Mouse (Mus musculus): Measurements from ENCODE around the gene Srrm4. TPM values are rescaled to one million over a fixed set of nuclear protein-coding genes. Genes with fewer than 3 reads are reported as not detected.
"Not testable (repeated sequence)": the region's sequence is repeated elsewhere in the genome, so short reads cannot be mapped to it uniquely, and the experiment has no call there.

The Srrm4 gene
- total and polyA plus RNA-seq, 3 experiments: not detected

DNA sequence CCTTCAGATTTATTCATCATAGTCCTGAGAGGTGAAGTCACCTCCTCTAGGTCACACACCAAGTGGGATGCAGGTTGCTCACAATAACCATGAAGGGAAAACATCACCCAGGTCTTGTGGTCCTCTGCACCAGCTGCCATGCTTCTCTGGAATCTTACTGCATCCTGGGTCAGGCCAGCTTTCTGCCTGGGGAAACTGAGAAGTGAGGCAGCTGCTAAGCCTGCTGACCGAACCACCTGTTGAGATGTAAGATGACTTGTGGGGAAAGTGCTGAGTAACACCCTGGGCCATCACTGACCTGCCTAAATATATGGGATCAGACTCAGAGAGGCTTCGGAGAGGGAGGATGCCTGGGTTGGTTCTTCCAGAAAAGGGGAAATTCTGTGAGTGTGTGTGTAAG lies 164.9 kb downstream of the Srrm4 start:
- TF ChIP-seq ELF1 (IDR thresholded peaks at IDR 0.05; ENCODE audit: low read depth, low read length) (no peak), CHD2 (IDR thresholded peaks at IDR 0.05; ENCODE audit: low read length) (no peak), GABPA (IDR thresholded peaks at IDR 0.05; ENCODE audit: low read depth, low read length) (no peak), MYC (IDR thresholded peaks at IDR 0.05; ENCODE audit: low read depth, low read length) (no peak), HCFC1 (IDR thresholded peaks at IDR 0.05; ENCODE audit: low read depth, low read length) (no peak), USF2 (IDR thresholded peaks at IDR 0.05; ENCODE audit: borderline replicate concordance in 1 of 2, insufficient read depth in 1 of 2, low read depth in 1 of 2, low read length in 2 of 2) (no peak), E2F4 (IDR thresholded peaks at IDR 0.05; ENCODE audit: borderline replicate concordance, low read depth, low read length) (no peak), TAL1 (IDR thresholded peaks at IDR 0.05; ENCODE audit: low read length) (no peak), NELFE (IDR thresholded peaks at IDR 0.05; ENCODE audit: low read depth, low read length) (no peak), MAX (IDR thresholded peaks at IDR 0.05; ENCODE audit: low read length) (no peak), CHD1 (IDR thresholded peaks at IDR 0.05; ENCODE audit: low read depth, low read length) (no peak), RCOR1 (IDR thresholded peaks at IDR 0.05; ENCODE audit: low read depth, low read length) (no peak)
- no peaks in the 10 kb centered on the region for H3K36me3 ChIP-seq (ENCODE audit: control insufficient read depth in 1 of 2, insufficient read depth in 2 of 2, low read length in 2 of 2)
- H3K79me2 ChIP-seq (ENCODE audit: control insufficient read depth, insufficient read depth, low read length, poor library complexity): no peaks in the 10 kb centered on the region
- H3K9me3 ChIP-seq (replicated peaks; ENCODE audit: insufficient read depth, low read length): no peaks in the 10 kb centered on the region
- no peaks in the 10 kb centered on the region for H3K27me3 ChIP-seq (ENCODE audit: control insufficient read depth in 1 of 2, insufficient read depth in 2 of 2, low read length in 2 of 2)
- H3K4me1 ChIP-seq (ENCODE audit: control insufficient read depth in 1 of 2, insufficient read depth in 2 of 2, low read length in 2 of 2): no peaks in the 10 kb centered on the region
- no peak overlapping the region for H3K9ac ChIP-seq (ENCODE audit: control insufficient read depth, low read depth, low read length, poor library complexity, severe bottlenecking)
- no peak for DNase-seq (ENCODE audit: low read depth, low spot score)
- H3K27ac ChIP-seq (ENCODE audit: control insufficient read depth, low read depth, low read length): no peak overlapping the region
- H3K4me3 ChIP-seq (ENCODE audit: control insufficient read depth in 1 of 2, insufficient read depth in 1 of 2, low read depth in 2 of 2, low read length in 2 of 2): no peak overlapping the region

DNA sequence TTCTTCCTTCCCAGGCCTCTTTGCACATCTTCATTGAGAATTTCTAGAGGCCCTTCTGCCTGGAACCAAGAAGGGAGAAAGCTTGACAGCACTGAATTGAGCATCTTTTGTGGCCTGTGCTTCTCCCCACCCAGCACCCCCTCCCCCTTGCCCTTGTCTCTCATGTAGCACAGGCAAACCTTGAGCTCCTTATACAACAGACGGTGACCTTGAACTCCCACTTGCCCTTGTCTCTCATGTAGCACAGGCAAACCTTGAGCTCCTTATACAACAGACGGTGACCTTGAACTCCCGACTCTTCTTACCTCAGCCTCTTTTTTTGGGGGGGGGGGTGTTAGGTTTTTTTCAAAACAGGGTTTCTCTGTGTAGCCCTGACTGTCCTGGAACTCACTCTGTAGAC lies 165.9 kb downstream of the Srrm4 start:
- H3K27ac ChIP-seq (ENCODE audit: control insufficient read depth, low read depth, low read length); H3K27me3 ChIP-seq (ENCODE audit: control insufficient read depth in 1 of 2, insufficient read depth in 2 of 2, low read length in 2 of 2); H3K9me3 ChIP-seq (replicated peaks; ENCODE audit: insufficient read depth, low read length); H3K4me1 ChIP-seq (ENCODE audit: control insufficient read depth in 1 of 2, insufficient read depth in 2 of 2, low read length in 2 of 2); H3K9ac ChIP-seq (ENCODE audit: control insufficient read depth, low read depth, low read length, poor library complexity, severe bottlenecking); H3K4me3 ChIP-seq (ENCODE audit: control insufficient read depth in 1 of 2, insufficient read depth in 1 of 2, low read depth in 2 of 2, low read length in 2 of 2); H3K79me2 ChIP-seq (ENCODE audit: control insufficient read depth, insufficient read depth, low read length, poor library complexity); DNase-seq (ENCODE audit: low read depth, low spot score); H3K36me3 ChIP-seq (ENCODE audit: control insufficient read depth in 1 of 2, insufficient read depth in 2 of 2, low read length in 2 of 2): not testable (repeated sequence)

DNA sequence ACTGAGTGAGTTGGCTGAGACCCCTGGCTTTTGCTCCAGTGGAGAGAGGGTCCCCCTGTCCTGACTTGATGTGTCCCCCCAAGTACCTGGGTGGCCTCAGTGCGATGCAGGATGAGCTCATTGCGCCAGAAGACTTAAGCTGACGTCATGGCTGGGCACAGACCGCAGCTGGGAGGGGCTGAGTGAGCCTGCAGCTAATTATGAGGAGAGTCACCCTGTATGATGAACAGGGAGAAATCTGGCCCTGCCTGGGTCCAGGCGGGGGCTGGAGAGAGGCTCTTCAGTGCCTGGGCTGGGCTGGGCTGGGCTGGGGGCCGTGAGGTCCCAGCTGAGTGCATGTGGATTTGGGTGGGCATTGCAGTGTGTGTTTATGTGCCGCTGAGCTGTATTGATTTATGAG lies 166.3 kb downstream of the Srrm4 start:
- H3K79me2 ChIP-seq (ENCODE audit: control insufficient read depth, insufficient read depth, low read length, poor library complexity): no peaks in the 10 kb centered on the region
- no peaks in the 10 kb centered on the region for H3K27me3 ChIP-seq (ENCODE audit: control insufficient read depth in 1 of 2, insufficient read depth in 2 of 2, low read length in 2 of 2)
- H3K27ac ChIP-seq (ENCODE audit: control insufficient read depth, low read depth, low read length): no peak overlapping the region
- no peak for DNase-seq (ENCODE audit: low read depth, low spot score)
- no peaks in the 10 kb centered on the region for H3K4me1 ChIP-seq (ENCODE audit: control insufficient read depth in 1 of 2, insufficient read depth in 2 of 2, low read length in 2 of 2)
- no peaks in the 10 kb centered on the region for H3K36me3 ChIP-seq (ENCODE audit: control insufficient read depth in 1 of 2, insufficient read depth in 2 of 2, low read length in 2 of 2)
- H3K9ac ChIP-seq (ENCODE audit: control insufficient read depth, low read depth, low read length, poor library complexity, severe bottlenecking): no peak overlapping the region
- H3K9me3 ChIP-seq (replicated peaks; ENCODE audit: insufficient read depth, low read length): no peaks in the 10 kb centered on the region
- no peak overlapping the region for H3K4me3 ChIP-seq (ENCODE audit: control insufficient read depth in 1 of 2, insufficient read depth in 1 of 2, low read depth in 2 of 2, low read length in 2 of 2)
- TF ChIP-seq MEF2A (IDR thresholded peaks at IDR 0.05; ENCODE audit: extremely low read depth, insufficient replicate concordance, low read depth, low read length, poor library complexity, severe bottlenecking) (no peak), TAL1 (IDR thresholded peaks at IDR 0.05; ENCODE audit: low read length) (no peak), CTCF (IDR thresholded peaks at IDR 0.05 in 2 of 3, conservative IDR thresholded peaks at IDR 0.05 in 1 of 3; ENCODE audit: control insufficient read depth in 1 of 3, insufficient read depth in 1 of 3, low read depth in 2 of 3, low read length in 3 of 3, poor library complexity in 1 of 3, severe bottlenecking in 1 of 3) (no peak), MYB (IDR thresholded peaks at IDR 0.05; ENCODE audit: low read depth, low read length) (no peak), MAX (IDR thresholded peaks at IDR 0.05; ENCODE audit: low read length) (no peak), SIN3A (IDR thresholded peaks at IDR 0.05; ENCODE audit: low read length) (no peak), TBP (IDR thresholded peaks at IDR 0.05; ENCODE audit: low read depth, low read length) (no peak), RAD21 (IDR thresholded peaks at IDR 0.05; ENCODE audit: low read depth, low read length) (no peak), CHD2 (IDR thresholded peaks at IDR 0.05; ENCODE audit: low read length) (no peak), GABPA (IDR thresholded peaks at IDR 0.05; ENCODE audit: low read depth, low read length) (no peak)

Data from MEL (cell line).